Comparison of ENCODE assay signal across 8 mouse cellular contexts in genomic region chr3:57267559-57268173, GRCm38 (mm10). TPM values are rescaled to one million over a fixed set of nuclear protein-coding genes. Genes with fewer than 3 reads are reported as not detected.
DNase-seq lines count a peak whose midpoint lies in the region; ATAC-seq and TF ChIP-seq lines count a peak whose summit lies in the region.

No protein-coding gene starts in this region.

- H3K4me3 ChIP-seq in heart, embryonic 11.5 days (ENCODE audit: low read depth, low read length), result no peak overlapping the region
- no peak overlapping the region for H3K4me3 ChIP-seq in forebrain, embryonic 10.5 days
- H3K4me3 ChIP-seq in hindbrain, postnatal 0 days (ENCODE audit: low read length), result no peak overlapping the region
- no peak overlapping the region for H3K4me3 ChIP-seq in limb, embryonic 12.5 days (replicated peaks)
- no peak overlapping the region for H3K4me3 ChIP-seq in midbrain, postnatal 0 days (ENCODE audit: low read depth, low read length)

- H3K36me3 ChIP-seq in heart, embryonic 11.5 days (ENCODE audit: control insufficient read depth, insufficient read depth, low read length), result no peaks in the 10 kb centered on the region
- no peaks in the 10 kb centered on the region for H3K36me3 ChIP-seq in forebrain, embryonic 10.5 days (replicated peaks)
- H3K36me3 ChIP-seq in hindbrain, postnatal 0 days (ENCODE audit: insufficient read depth, low read length), result no peaks in the 10 kb centered on the region
- H3K36me3 ChIP-seq in limb, embryonic 12.5 days, result no peaks in the 10 kb centered on the region
- no peaks in the 10 kb centered on the region for H3K36me3 ChIP-seq in midbrain, postnatal 0 days (ENCODE audit: insufficient read depth, low read length)

- WGBS in heart, embryonic 11.5 days (ENCODE audit: insufficient replicate concordance), result 31% methylated on average over 6 of the region's 6 CpGs
- 38% methylated on average over 6 of the region's 6 CpGs for WGBS in forebrain, embryonic 10.5 days
- 35% methylated on average over 6 of the region's 6 CpGs for WGBS in hindbrain, postnatal 0 days
- 39% methylated on average over 6 of the region's 6 CpGs for WGBS in limb, embryonic 12.5 days
- WGBS in midbrain, postnatal 0 days, result 32% methylated on average over 6 of the region's 6 CpGs

- peak; percentile 92 for TF ChIP-seq CTCF in hindbrain, postnatal 0 days (IDR thresholded peaks at IDR 0.05; ENCODE audit: low read depth)
- TF ChIP-seq CTCF in midbrain, postnatal 0 days (IDR thresholded peaks at IDR 0.05), result peak; percentile 91

- H3K4me1 ChIP-seq in heart, embryonic 11.5 days (ENCODE audit: control insufficient read depth, insufficient read depth, low read length), result no peaks in the 10 kb centered on the region
- no peaks in the 10 kb centered on the region for H3K4me1 ChIP-seq in forebrain, embryonic 10.5 days
- H3K4me1 ChIP-seq in hindbrain, postnatal 0 days (ENCODE audit: insufficient read depth, low read length), result no peaks in the 10 kb centered on the region
- H3K4me1 ChIP-seq in limb, embryonic 12.5 days (replicated peaks), result no peaks in the 10 kb centered on the region
- H3K4me1 ChIP-seq in midbrain, postnatal 0 days (ENCODE audit: insufficient read depth, low read length), result no peaks in the 10 kb centered on the region

- no peak for ATAC-seq in heart, embryonic 11.5 days (replicated peaks; ENCODE audit: insufficient number of reproducible peaks, low FRiP score, low TSS enrichment)
- peak; percentile 82 for ATAC-seq in hindbrain, postnatal 0 days
- peak; percentile 66; the same call in 1 of the 2 replicates for ATAC-seq in limb, embryonic 12.5 days (ENCODE audit: insufficient number of reproducible peaks, insufficient read depth, low FRiP score, low TSS enrichment, low read depth)
- ATAC-seq in midbrain, postnatal 0 days (ENCODE audit: low FRiP score), result peak; percentile 88

- H3K9me3 ChIP-seq in heart, embryonic 11.5 days (replicated peaks; ENCODE audit: control insufficient read depth, low read length), result no peaks in the 10 kb centered on the region
- H3K9me3 ChIP-seq in forebrain, embryonic 10.5 days, result no peaks in the 10 kb centered on the region
- H3K9me3 ChIP-seq in hindbrain, postnatal 0 days (ENCODE audit: low read length), result no peaks in the 10 kb centered on the region
- no peaks in the 10 kb centered on the region for H3K9me3 ChIP-seq in limb, embryonic 12.5 days
- H3K9me3 ChIP-seq in midbrain, postnatal 0 days (ENCODE audit: low read length), result no peaks in the 10 kb centered on the region

- no peak overlapping the region for H3K9ac ChIP-seq in heart, embryonic 11.5 days (ENCODE audit: low read depth, low read length)
- no peak overlapping the region for H3K9ac ChIP-seq in hindbrain, postnatal 0 days (replicated peaks; ENCODE audit: low read length)
- H3K9ac ChIP-seq in limb, embryonic 12.5 days (replicated peaks), result no peak overlapping the region
- no peak overlapping the region for H3K9ac ChIP-seq in midbrain, postnatal 0 days (replicated peaks; ENCODE audit: low read length, poor library complexity, severe bottlenecking)

- H3K27me3 ChIP-seq in heart, embryonic 11.5 days (ENCODE audit: control insufficient read depth, insufficient read depth, low read length), result no peaks in the 10 kb centered on the region
- H3K27me3 ChIP-seq in forebrain, embryonic 10.5 days (ENCODE audit: poor library complexity, severe bottlenecking), result no peaks in the 10 kb centered on the region
- H3K27me3 ChIP-seq in hindbrain, postnatal 0 days (ENCODE audit: insufficient read depth, low read length), result no peaks in the 10 kb centered on the region
- H3K27me3 ChIP-seq in limb, embryonic 12.5 days, result no peaks in the 10 kb centered on the region
- no peaks in the 10 kb centered on the region for H3K27me3 ChIP-seq in midbrain, postnatal 0 days (ENCODE audit: insufficient read depth, low read length)

- no peak overlapping the region for H3K4me2 ChIP-seq in heart, embryonic 11.5 days
- H3K4me2 ChIP-seq in hindbrain, postnatal 0 days (ENCODE audit: low read depth, low read length), result no peak overlapping the region
- no peak overlapping the region for H3K4me2 ChIP-seq in limb, embryonic 12.5 days
- H3K4me2 ChIP-seq in midbrain, postnatal 0 days (ENCODE audit: low read depth, low read length, poor library complexity, severe bottlenecking), result no peak overlapping the region

- no peak overlapping the region for H3K27ac ChIP-seq in heart, embryonic 11.5 days (ENCODE audit: low read depth, low read length)
- no peak overlapping the region for H3K27ac ChIP-seq in forebrain, embryonic 10.5 days
- H3K27ac ChIP-seq in hindbrain, postnatal 0 days, result no peak overlapping the region
- no peak overlapping the region for H3K27ac ChIP-seq in limb, embryonic 12.5 days
- H3K27ac ChIP-seq in midbrain, postnatal 0 days (ENCODE audit: low read depth, low read length), result no peak overlapping the region

- peak; percentile 86 for DNase-seq in heart, adult 11 months
- peak; percentile 41 for DNase-seq in adrenal gland, postnatal 14 days
- DNase-seq in forebrain, embryonic 10.5 days (ENCODE audit: extremely low spot score, low spot score), result peak; percentile 47
- DNase-seq in hindbrain, postnatal 0 days (ENCODE audit: low spot score), result peak; percentile 79
- peak; percentile 64 for DNase-seq in midbrain, postnatal 0 days (ENCODE audit: low spot score)
- DNase-seq in natural killer cell, adult 2 months (ENCODE audit: low spot score in 2 of 2), result no peak

RNA-seq across cellular contexts. Expression of gene Tm4sf1, which starts 34.1 kb away (rescaled TPM):
- polyA plus RNA-seq in heart, embryonic 11.5 days (2014; fragmentation: Nextera tagmentation; extraction: Ambion mirVana), result 115 TPM in 2 replicates
- total RNA-seq in adrenal gland, postnatal 14 days (2021), result 48.1 and 52.2 TPM in 2 replicates
- 4.8 and 6.8 TPM in 2 replicates for polyA plus RNA-seq in forebrain, embryonic 10.5 days (2016; fragmentation: Nextera tagmentation; extraction: Ambion mirVana)
- total RNA-seq in hindbrain, postnatal 0 days (2014; rRNA removed), result 12.1 and 26.2 TPM in 2 replicates
- polyA plus RNA-seq in hindbrain, postnatal 0 days (2015; fragmentation: Nextera tagmentation; extraction: Ambion mirVana), result 41.0 and 43.1 TPM in 2 replicates
- 14.0 and 15.5 TPM in 2 replicates for polyA plus RNA-seq in limb, embryonic 12.5 days (2016; fragmentation: Nextera tagmentation; extraction: Ambion mirVana)
- 17.7 and 23.0 TPM in 2 replicates for total RNA-seq in midbrain, postnatal 0 days (2014; rRNA removed)
- 27.8 and 32.4 TPM in 2 replicates for polyA plus RNA-seq in midbrain, postnatal 0 days (2015; fragmentation: Nextera tagmentation; extraction: Ambion mirVana)

Comparison
In these comparisons a context has a peak if more than half of its experiments do, and no peak if none do; other contexts are left out.
1. DNase-seq: peak in heart, adult 11 months (single experiment), adrenal gland, postnatal 14 days (single experiment), forebrain, embryonic 10.5 days (single experiment), hindbrain, postnatal 0 days (single experiment) and midbrain, postnatal 0 days (single experiment); none in natural killer cell, adult 2 months (0 of 2).